Mouse (Mus musculus) ES-Bruce4 (cell line): ENCODE results near the gene Rnf34. TPM values are rescaled to one million over a fixed set of nuclear protein-coding genes. Genes with fewer than 3 reads are reported as not detected.
A peak's percentile ranks its signal among the peaks of the same experiment; 100 is the strongest.

ENCODE experiments used
- H3K27ac ChIP-seq: 2 replicates; pipeline ENCODE4 v1.5.1; 2012; ENCODE audit warnings: low read length, inconsistent platforms; ENCODE audit not compliant: insufficient read depth
- H3K27me3 ChIP-seq: 2 replicates; pipeline ENCODE4 v1.6.1; 2012; ENCODE audit warnings: mild to moderate bottlenecking, low read length, inconsistent platforms; ENCODE audit not compliant: control insufficient read depth, poor library complexity, insufficient read depth, severe bottlenecking
- H3K36me3 ChIP-seq: 2 replicates; pipeline ENCODE4 v1.6.1; 2012; ENCODE audit warnings: inconsistent platforms, mild to moderate bottlenecking, low read length, moderate library complexity; ENCODE audit not compliant: control insufficient read depth, poor library complexity, insufficient read depth, severe bottlenecking
- H3K4me1 ChIP-seq: one replicate; pipeline ENCODE4 v1.8.1; 2011; ENCODE audit warnings: low read length; ENCODE audit not compliant: control insufficient read depth, insufficient read depth
- H3K4me3 ChIP-seq: 2 replicates; pipeline ENCODE4 v1.5.1; 2011; ENCODE audit warnings: low read depth, mild to moderate bottlenecking, low read length
- H3K9ac ChIP-seq: 2 replicates; pipeline ENCODE4 v1.6.1; 2012; ENCODE audit warnings: low read depth, mild to moderate bottlenecking, inconsistent platforms; ENCODE audit not compliant: poor library complexity, severe bottlenecking
- H3K9me3 ChIP-seq: replicated peaks from 2 replicates; pipeline ENCODE4 v1.6.1; 2012; ENCODE audit warnings: mild to moderate bottlenecking, low read length, inconsistent platforms; ENCODE audit not compliant: control insufficient read depth, poor library complexity, insufficient read depth, severe bottlenecking
- CTCF ChIP-seq: IDR thresholded peaks from one replicate; pipeline ENCODE4 v1.8.1; 2011; ENCODE audit warnings: low read depth, low read length
- EP300 ChIP-seq: IDR thresholded peaks from 2 replicates; pipeline ENCODE4 v1.6.1; 2011; ENCODE audit warnings: low read depth, low read length; ENCODE audit not compliant: insufficient read depth
- POLR2A ChIP-seq: IDR thresholded peaks from one replicate; pipeline ENCODE4 v1.8.1; 2011; ENCODE audit warnings: low read length; ENCODE audit not compliant: insufficient read depth
- polyA plus RNA-seq: library from polyadenylated mRNA; stranded (reverse); fragments of >200 nt; gene quantifications from 2 replicates; pipeline ENCODE4 v1.2.4, GENCODE M21; 2011; ENCODE audit warnings: low read depth; ENCODE audit not compliant: missing spikeins, insufficient read depth, insufficient read length

Gene Rnf34
- polyA plus RNA-seq, 1 experiment: 28.5 TPM

- no peaks in the 10 kb centered on the region for H3K27me3 ChIP-seq
- H3K36me3 ChIP-seq: no peaks in the 10 kb centered on the region
- no peak overlapping the region for H3K9ac ChIP-seq
Observed at GRCm38 (mm10) chr5:122907182-122907581, 57.3 kb downstream of the Rnf34 start.

DNA sequence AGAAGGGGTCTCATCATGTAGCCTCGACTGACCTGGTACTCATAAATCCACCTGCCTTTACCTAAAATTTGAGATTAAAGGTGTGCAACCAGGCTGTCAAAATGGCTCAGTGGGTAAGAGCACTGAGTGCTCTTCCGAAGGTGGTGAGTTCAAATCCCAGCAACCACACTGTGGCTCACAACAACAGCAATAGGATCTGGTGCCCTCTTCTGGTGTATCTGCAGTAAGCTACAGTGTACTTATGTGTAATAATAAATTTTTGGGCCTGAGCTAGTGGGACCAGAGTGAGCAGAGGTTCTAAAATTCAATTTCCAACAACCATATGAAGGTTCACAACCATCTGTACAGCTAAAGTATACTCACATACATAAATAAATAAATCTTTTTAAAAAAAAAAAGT lies 58.2 kb downstream of the Rnf34 start:
- Histone ChIP-seq H3K36me3 (no peaks in the 10 kb centered on the region), H3K9ac (no peak overlapping the region), H3K4me3 (no peak overlapping the region), H3K27me3 (no peaks in the 10 kb centered on the region), H3K9me3 (no peaks in the 10 kb centered on the region), H3K27ac (no peak overlapping the region), H3K4me1 (no peaks in the 10 kb centered on the region)
- TF ChIP-seq CTCF (no peak), EP300 (no peak)

More at GRCm38 (mm10) chr5:122907182-122907581, 57.3 kb downstream of the Rnf34 start:
- TF ChIP-seq CTCF (no peak), POLR2A (no peak), EP300 (no peak)
- H3K9me3 ChIP-seq: no peaks in the 10 kb centered on the region
- H3K4me1 ChIP-seq: no peaks in the 10 kb centered on the region
- H3K27ac ChIP-seq: no peak overlapping the region
- H3K4me3 ChIP-seq: no peak overlapping the region

- H3K27ac ChIP-seq: no peak overlapping the region
- no peak overlapping the region for H3K4me3 ChIP-seq
- H3K4me1 ChIP-seq: no peaks in the 10 kb centered on the region
- H3K27me3 ChIP-seq: no peaks in the 10 kb centered on the region
- H3K9ac ChIP-seq: no peak overlapping the region
- no peaks in the 10 kb centered on the region for H3K9me3 ChIP-seq
- TF ChIP-seq EP300: no peak
- no peak for TF ChIP-seq POLR2A
- no peak for TF ChIP-seq CTCF
- no peaks in the 10 kb centered on the region for H3K36me3 ChIP-seq
Observed at GRCm38 (mm10) chr5:122909481-122909880, 59.6 kb downstream of the Rnf34 start.

GRCm38 (mm10) chr5:122912863-122913262 lies 63.0 kb downstream of the Rnf34 start:
- Histone ChIP-seq H3K4me1 (no peaks in the 10 kb centered on the region), H3K9ac (no peak overlapping the region), H3K27ac (no peak overlapping the region), H3K36me3 (0 out of 2 replicates have a peak, but pooled peaks cover 2% of the 10 kb centered on the region), H3K9me3 (no peaks in the 10 kb centered on the region), H3K4me3 (no peak overlapping the region), H3K27me3 (no peaks in the 10 kb centered on the region)
- TF ChIP-seq EP300: no peak
- TF ChIP-seq CTCF: peak; percentile 41
- TF ChIP-seq POLR2A: no peak

DNA sequence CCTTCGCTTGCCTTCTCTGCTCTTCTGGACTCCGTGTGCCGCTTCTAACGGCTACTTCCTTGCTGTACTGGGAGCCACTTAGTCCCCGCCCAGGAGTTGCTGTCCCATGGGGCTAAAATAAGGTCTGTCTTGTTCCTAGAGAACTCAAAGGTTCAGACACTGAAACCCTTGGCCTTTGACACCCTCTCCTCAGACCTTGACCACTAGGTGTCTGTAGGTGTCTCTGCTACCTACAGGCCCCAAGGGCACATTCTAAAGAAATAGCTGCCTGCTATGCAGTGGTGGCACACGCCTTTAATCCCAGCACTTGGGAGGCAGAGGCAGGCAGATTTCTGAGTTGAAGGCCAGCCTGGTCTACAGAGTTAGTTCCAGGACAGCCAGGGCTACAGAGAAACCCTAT lies 66.3 kb downstream of the Rnf34 start:
- H3K27ac ChIP-seq: no peak overlapping the region
- H3K9ac ChIP-seq: no peak overlapping the region
- H3K27me3 ChIP-seq: no peaks in the 10 kb centered on the region
- H3K36me3 ChIP-seq: 0 out of 2 replicates have a peak, but pooled peaks cover 2% of the 10 kb centered on the region
- TF ChIP-seq POLR2A: no peak
- no peak for TF ChIP-seq EP300
- no peak for TF ChIP-seq CTCF
- H3K4me3 ChIP-seq: no peak overlapping the region
- H3K9me3 ChIP-seq: no peaks in the 10 kb centered on the region
- peaks cover 2% of the 10 kb centered on the region for H3K4me1 ChIP-seq

DNA sequence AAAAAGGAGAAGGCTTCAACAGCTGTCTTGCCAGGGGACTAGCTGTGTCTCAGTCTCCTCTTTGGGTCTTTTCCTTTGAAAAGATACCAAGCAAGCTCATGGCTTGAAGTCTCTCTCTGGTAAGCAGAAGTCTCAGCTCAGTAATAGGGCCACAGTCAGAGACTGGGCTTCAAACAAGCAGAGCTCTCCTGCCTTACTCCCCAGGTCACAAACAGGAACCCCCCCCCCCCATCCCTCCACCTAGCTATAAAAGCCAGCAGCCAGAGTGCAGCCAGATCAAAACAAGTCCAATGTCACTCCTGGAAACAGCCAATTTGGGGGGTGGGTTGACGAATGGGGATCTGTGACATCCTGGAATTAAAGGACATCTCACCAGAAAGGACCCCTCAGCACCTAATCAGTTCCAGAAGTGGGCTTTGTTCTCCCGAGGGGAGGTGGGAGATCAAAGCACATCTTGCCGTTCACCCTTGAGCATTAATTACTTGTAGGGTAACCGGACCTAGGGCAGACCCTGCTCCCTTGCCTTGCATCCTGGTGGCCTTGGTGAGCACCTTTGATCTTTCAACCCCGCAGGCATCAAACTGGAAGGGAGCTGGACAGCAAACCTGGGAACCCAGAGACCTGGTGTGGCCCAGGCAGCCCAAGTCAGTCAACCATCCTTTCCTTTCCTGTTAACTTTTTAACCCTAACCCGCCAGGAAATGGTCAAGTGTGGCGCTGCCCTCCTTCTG lies 68.3 kb downstream of the Rnf34 start:
- no peak overlapping the region for H3K4me3 ChIP-seq
- no peaks in the 10 kb centered on the region for H3K27me3 ChIP-seq
- H3K4me1 ChIP-seq: peaks cover 2% of the 10 kb centered on the region
- TF ChIP-seq CTCF (no peak), POLR2A (no peak), EP300 (no peak)
- H3K36me3 ChIP-seq: 0 out of 2 replicates have a peak, but pooled peaks cover 2% of the 10 kb centered on the region
- H3K27ac ChIP-seq: no peak overlapping the region
- no peaks in the 10 kb centered on the region for H3K9me3 ChIP-seq
- H3K9ac ChIP-seq: no peak overlapping the region

- Histone ChIP-seq H3K4me1 (peaks cover 2% of the 10 kb centered on the region), H3K9ac (no peak overlapping the region), H3K4me3 (no peak overlapping the region), H3K9me3 (no peaks in the 10 kb centered on the region), H3K36me3 (no peaks in the 10 kb centered on the region), H3K27me3 (no peaks in the 10 kb centered on the region), H3K27ac (peak overlapping the region; percentile 30; the same call in 1 of the 2 replicates)
- TF ChIP-seq EP300 (0 out of 2 replicates have a peak, but pooled peaks have one; percentile 53), POLR2A (no peak), CTCF (no peak)
Observed at GRCm38 (mm10) chr5:122920557-122920956, 70.7 kb downstream of the Rnf34 start.

Other genes with a start within 250 kb of the Rnf34 start
- gene Ift81, start 235.5 kb upstream of the Rnf34 start, polyA plus RNA-seq: 31.9 and 36.9 TPM in 2 replicates
- gene P2rx7, start 206.1 kb upstream of the Rnf34 start, polyA plus RNA-seq: 2.7 and 3.5 TPM in 2 replicates
- 21.0 and 25.8 TPM in 2 replicates for gene P2rx4, start 142.5 kb upstream of the Rnf34 start, polyA plus RNA-seq
- 24.4 and 26.2 TPM in 2 replicates for gene Camkk2, start 70.6 kb upstream of the Rnf34 start, polyA plus RNA-seq
- gene Anapc5, start 28.7 kb upstream of the Rnf34 start, polyA plus RNA-seq: 344 and 397 TPM in 2 replicates
- 50.3 and 56.8 TPM in 2 replicates for gene Kdm2b, start 139.8 kb downstream of the Rnf34 start, polyA plus RNA-seq
- 12.7 and 13.3 TPM in 2 replicates for gene Orai1, start 165.0 kb downstream of the Rnf34 start, polyA plus RNA-seq
- gene Morn3, start 197.0 kb downstream of the Rnf34 start, polyA plus RNA-seq: not detected in 2 replicates
- gene Tmem120b, start 218.4 kb downstream of the Rnf34 start, polyA plus RNA-seq: 8.9 and 9.1 TPM in 2 replicates